ENCODE assay signal across 13 mouse cellular contexts in the genomic region with DNA sequence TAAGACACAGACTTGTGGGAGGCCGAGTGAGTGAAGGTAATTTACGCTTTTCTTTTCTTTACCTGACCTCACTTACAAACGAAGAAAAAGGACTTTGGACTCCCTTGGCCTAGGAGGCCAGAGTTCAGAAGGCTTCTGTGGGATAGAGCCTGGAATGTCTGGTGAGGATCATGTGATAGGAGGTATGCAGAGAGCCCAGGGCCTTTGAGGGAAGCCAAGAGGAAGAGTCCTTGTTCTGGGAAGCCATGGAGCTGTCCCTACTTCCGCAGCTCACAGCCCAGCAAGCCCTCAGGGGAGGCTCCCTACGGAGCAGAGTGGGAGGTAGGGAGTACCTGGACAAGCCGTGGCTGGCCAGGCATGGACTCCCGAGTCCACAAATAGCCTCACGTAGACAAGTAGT. TPM values are rescaled to one million over a fixed set of nuclear protein-coding genes. Genes with fewer than 3 reads are reported as not detected.
A peak's percentile ranks its signal among the peaks of the same experiment; 100 is the strongest.
DNase-seq lines count a peak whose midpoint lies in the region; ATAC-seq and TF ChIP-seq lines count a peak whose summit lies in the region.
"Had no signal": no experiment of that assay in that cellular context is flagged by ENCODE, and none has a peak within 500 bp of the region (broad histone marks: within the 10 kb centered on the region; RNA-seq: fewer than 3 reads in every experiment).

No protein-coding gene starts in this region.

- ATAC-seq in heart, embryonic 16.5 days (replicated peaks; ENCODE audit: extremely low read depth, insufficient read depth, low FRiP score): no peak
- ATAC-seq in Patski: peak; percentile 34
- ATAC-seq in intestine, postnatal 0 days: peak; percentile 67
- no peak for ATAC-seq in megakaryocyte, adult 5-6 weeks (ENCODE audit: poor library complexity, severe bottlenecking)
- ATAC-seq: midbrain, embryonic 13.5 days had no signal

- 0 out of 2 replicates have a peak overlapping the region, but pooled peaks have one; percentile 8 for H3K4me2 ChIP-seq in heart, embryonic 16.5 days (ENCODE audit: low read depth, low read length)
- H3K4me2 ChIP-seq in intestine, postnatal 0 days (replicated peaks; ENCODE audit: low read depth): 0 out of 2 replicates have a peak overlapping the region, but pooled peaks have one; percentile 3
- H3K4me2 ChIP-seq: forebrain, embryonic 12.5 days; midbrain, embryonic 13.5 days had no signal

- no peak for DNase-seq in heart, postnatal 14 days
- no peak for DNase-seq in Patski (ENCODE audit: low read depth, low spot score)
- peak; percentile 37 to 59 for DNase-seq in kidney, postnatal 4 days
- no peak for DNase-seq in spleen, postnatal 10 days (ENCODE audit: low spot score in 2 of 2)
- DNase-seq: cerebellum, adult 8-10 months; layer of hippocampus, postnatal 36 days; liver; lung, postnatal 10 days had no signal

- H3K27me3 ChIP-seq in heart, embryonic 16.5 days (ENCODE audit: control insufficient read depth, insufficient read depth, low read length): no peaks in the 10 kb centered on the region
- H3K27me3 ChIP-seq in Patski: no peaks in the 10 kb centered on the region
- H3K27me3 ChIP-seq in intestine, postnatal 0 days (replicated peaks; ENCODE audit: control insufficient read depth, insufficient read depth, low read length): no peaks in the 10 kb centered on the region

- POLR2A ChIA-PET in Patski (lab: Charles Lee): interaction anchor here (0.6 to 2.4 kb wide), 6 partner anchors 8 to 29 kb away, joined by 3 to 11 read pairs (median 7); a partner anchor contains a TSS

- H3K9ac ChIP-seq in heart, embryonic 16.5 days (ENCODE audit: low read length): peak overlapping the region; percentile 31; the same call in 1 of the 2 replicates
- no peak overlapping the region for H3K9ac ChIP-seq in intestine, postnatal 0 days (ENCODE audit: low read depth, low read length)
- H3K9ac ChIP-seq: forebrain, embryonic 12.5 days; midbrain, embryonic 13.5 days had no signal

- H3K9me3 ChIP-seq in heart, embryonic 16.5 days (replicated peaks; ENCODE audit: control insufficient read depth, low read length): no peaks in the 10 kb centered on the region
- H3K9me3 ChIP-seq in intestine, postnatal 0 days (ENCODE audit: control insufficient read depth): no peaks in the 10 kb centered on the region
- H3K9me3 ChIP-seq: forebrain, embryonic 12.5 days; midbrain, embryonic 13.5 days had no signal

- 38% methylated on average over 8 of the region's 8 CpGs for WGBS in heart, embryonic 16.5 days
- WGBS in intestine, postnatal 0 days: 36% methylated on average over 8 of the region's 8 CpGs

- in situ Hi-C loops in Patski (cut with MboI; ENCODE audit: low pct_unique_long_range_greater_than_20kb): no loop called here

- no peak for TF ChIP-seq CTCF in Patski (IDR thresholded peaks at IDR 0.05)
- TF ChIP-seq CTCF in intestine, postnatal 0 days (IDR thresholded peaks at IDR 0.05; ENCODE audit: low read depth): no peak

- CTCF ChIA-PET in Patski (lab: Charles Lee): interaction anchor here (0.7 to 11.1 kb wide), 9 partner anchors 8 to 143 kb away, joined by 3 to 194 read pairs (median 4); a partner anchor contains a TSS

- H3K36me3 ChIP-seq in heart, embryonic 16.5 days (ENCODE audit: control insufficient read depth, insufficient read depth): no peaks in the 10 kb centered on the region
- H3K36me3 ChIP-seq in intestine, postnatal 0 days (ENCODE audit: control insufficient read depth, insufficient read depth): no peaks in the 10 kb centered on the region
- H3K36me3 ChIP-seq: forebrain, embryonic 12.5 days; midbrain, embryonic 13.5 days had no signal

- intact Hi-C loops in heart, postnatal 14 days (cut with DNase I): no loop called here

- H3K4me1 ChIP-seq in heart, embryonic 16.5 days (ENCODE audit: control insufficient read depth, insufficient read depth, low read length): peaks cover 49% of the 10 kb centered on the region
- 0 out of 2 replicates have a peak, but pooled peaks cover 7% of the 10 kb centered on the region for H3K4me1 ChIP-seq in intestine, postnatal 0 days (replicated peaks; ENCODE audit: control insufficient read depth, insufficient read depth, low read length)

- no peak overlapping the region for H3K4me3 ChIP-seq in heart, embryonic 16.5 days (ENCODE audit: low read length)
- H3K4me3 ChIP-seq in intestine, postnatal 0 days (ENCODE audit: low read depth, low read length): no peak overlapping the region
- H3K4me3 ChIP-seq: forebrain, embryonic 12.5 days; midbrain, embryonic 13.5 days had no signal

- H3K27ac ChIP-seq in heart, embryonic 16.5 days (ENCODE audit: low read length): peak overlapping the region; percentile 97
- peak overlapping the region; percentile 70 for H3K27ac ChIP-seq in intestine, postnatal 0 days (ENCODE audit: low read depth, low read length)
- H3K27ac ChIP-seq: midbrain, embryonic 13.5 days had no signal

RNA-seq across cellular contexts. Expression of a gene that starts 17.3 kb away (rescaled TPM):
- polyA plus RNA-seq in heart, embryonic 16.5 days (2015; fragmentation: Nextera tagmentation; extraction: Ambion mirVana): 110 and 129 TPM in 2 replicates
- total RNA-seq in heart, postnatal 14 days (2021): 10 to 100 TPM; 40.1 to 44.1 TPM
- polyA plus RNA-seq in Patski (2021): 230 TPM
- 27.8 and 30.0 TPM in 2 replicates for polyA plus RNA-seq in intestine, postnatal 0 days (2015; fragmentation: Nextera tagmentation; extraction: Ambion mirVana)
- total RNA-seq in megakaryocyte, adult 5-6 weeks (2015): 0.91 and 1.0 TPM in 2 replicates
- 0.49 and 1.0 TPM in 2 replicates for total RNA-seq in megakaryocyte, adult 5-6 weeks (2017)

RNA-seq across cellular contexts. Expression of a gene that starts 48.1 kb away (rescaled TPM):
- polyA plus RNA-seq in heart, embryonic 16.5 days (2015; fragmentation: Nextera tagmentation; extraction: Ambion mirVana): 29.6 and 30.8 TPM in 2 replicates
- 10 to 100 TPM; 16.8 to 23.2 TPM for total RNA-seq in heart, postnatal 14 days (2021)
- polyA plus RNA-seq in Patski (2021): 30.5 TPM
- polyA plus RNA-seq in intestine, postnatal 0 days (2015; fragmentation: Nextera tagmentation; extraction: Ambion mirVana): 16.9 and 18.1 TPM in 2 replicates
- 13.4 and 15.1 TPM in 2 replicates for total RNA-seq in megakaryocyte, adult 5-6 weeks (2015)
- total RNA-seq in megakaryocyte, adult 5-6 weeks (2017): 10.6 and 14.9 TPM in 2 replicates

RNA-seq across cellular contexts. Expression of a gene that starts 54.3 kb away (rescaled TPM):
- polyA plus RNA-seq in heart, embryonic 16.5 days (2015; fragmentation: Nextera tagmentation; extraction: Ambion mirVana): 12.8 and 17.1 TPM in 2 replicates
- total RNA-seq in heart, postnatal 14 days (2021): 10 to 100 TPM; 29.6 to 30.7 TPM
- polyA plus RNA-seq in Patski (2021): 34.4 TPM
- 6.0 and 6.3 TPM in 2 replicates for polyA plus RNA-seq in intestine, postnatal 0 days (2015; fragmentation: Nextera tagmentation; extraction: Ambion mirVana)
- total RNA-seq in megakaryocyte, adult 5-6 weeks (2015): 2.1 and 5.3 TPM in 2 replicates
- total RNA-seq in megakaryocyte, adult 5-6 weeks (2017): 3.3 and 16.9 TPM in 2 replicates

Comparison
In these comparisons a context has a peak if more than half of its experiments do, and no peak if none do; other contexts are left out.
1. ATAC-seq: peak in Patski (single experiment) and intestine, postnatal 0 days (single experiment); none in heart, embryonic 16.5 days (single experiment) and megakaryocyte, adult 5-6 weeks (single experiment).
2. DNase-seq: peak in kidney, postnatal 4 days (2 of 2); none in heart, postnatal 14 days (0 of 2), Patski (single experiment) and spleen, postnatal 10 days (0 of 2).